Mouse (Mus musculus) cerebellum, adult 2 months (tissue): ENCODE measurements at regions not wholly inside any gene's neighbourhood (a gene's known extent, or its start where the extent isn't known, plus 50 kb on each side); places are given as distances from the start of the nearest gene placed in this dataset.

Experiments
- DNase-seq, 2 experiments: peaks; one replicate each; pipeline ENCODE4 v3.0.0; 2021
- H3K27ac ChIP-seq: fragments of 200-500 bp; 2 replicates; pipeline ENCODE4 v1.5.1; 2012; ENCODE audit warnings: low read length, control low read depth, inconsistent platforms; ENCODE audit not compliant: insufficient read depth
- H3K27me3 ChIP-seq: fragments of 200-500 bp; 2 replicates; pipeline ENCODE4 v1.6.1; 2012; ENCODE audit warnings: inconsistent platforms, mild to moderate bottlenecking, low read length, moderate library complexity; ENCODE audit not compliant: control insufficient read depth, insufficient read depth
- H3K4me1 ChIP-seq: fragments of 200-500 bp; 2 replicates; pipeline ENCODE4 v1.6.1; 2011; ENCODE audit warnings: low read length; ENCODE audit not compliant: control insufficient read depth, insufficient read depth
- H3K4me3 ChIP-seq: fragments of 200-500 bp; replicated peaks from 2 replicates; pipeline ENCODE3; 2011; ENCODE audit warnings: mild to moderate bottlenecking, low read depth, low read length, control low read depth; ENCODE audit not compliant: insufficient read depth
- CTCF ChIP-seq: fragments of 200-500 bp; IDR thresholded peaks from 2 replicates; pipeline ENCODE4 v1.5.1; 2011; ENCODE audit warnings: low read depth, mild to moderate bottlenecking, control low read depth, low read length, moderate library complexity, borderline replicate concordance; ENCODE audit not compliant: insufficient read depth
- POLR2A ChIP-seq: fragments of 200-500 bp; IDR thresholded peaks from 2 replicates; pipeline ENCODE4 v1.6.1; 2011; ENCODE audit warnings: low read length, control low read depth, borderline replicate concordance; ENCODE audit not compliant: insufficient read depth
- WGBS: fragments of 180-500 bp; shearing (Covaris S2); methylation state at CpG from one replicate; pipeline ENCODE4 v1.1.7; 2018; 5-methylcytosine and 5-hydroxymethylcytosine counted together

GRCm38 (mm10) chr19:30327693-30328092, 95.0 kb downstream of the Mbl2 start:
- no peak for TF ChIP-seq POLR2A
- no peak for TF ChIP-seq CTCF
- no peak for DNase-seq
- no peak overlapping the region for H3K27ac ChIP-seq
- H3K27me3 ChIP-seq = no peaks in the 10 kb centered on the region
- H3K4me3 ChIP-seq = no peak overlapping the region
- H3K4me1 ChIP-seq = no peaks in the 10 kb centered on the region

- no peaks in the 10 kb centered on the region for H3K4me1 ChIP-seq
- 86% methylated on average over 4 of the region's 4 CpGs for WGBS
- no peak for DNase-seq
- H3K27me3 ChIP-seq = no peaks in the 10 kb centered on the region
- no peak overlapping the region for H3K27ac ChIP-seq
- H3K4me3 ChIP-seq = no peak overlapping the region
- TF ChIP-seq POLR2A (no peak), CTCF (no peak)
Measured at GRCm38 (mm10) chr19:30328886-30329285, 96.1 kb downstream of the Mbl2 start.

GRCm38 (mm10) chr19:30330792-30331191, 98.0 kb downstream of the Mbl2 start:
- Histone ChIP-seq H3K4me1 (no peaks in the 10 kb centered on the region), H3K27ac (no peak overlapping the region), H3K27me3 (no peaks in the 10 kb centered on the region), H3K4me3 (no peak overlapping the region)
- 91% methylated on average over 7 of the region's 7 CpGs for WGBS
- TF ChIP-seq POLR2A (no peak), CTCF (no peak)
- no peak for DNase-seq

GRCm38 (mm10) chr19:30331850-30332249, 99.1 kb downstream of the Mbl2 start:
- DNase-seq = no peak
- H3K4me1 ChIP-seq = no peaks in the 10 kb centered on the region
- no peak overlapping the region for H3K27ac ChIP-seq
- no peak overlapping the region for H3K4me3 ChIP-seq
- H3K27me3 ChIP-seq = no peaks in the 10 kb centered on the region
- TF ChIP-seq CTCF = no peak
- no peak for TF ChIP-seq POLR2A
- WGBS = 40% methylated on average over 1 of the region's 1 CpGs

GRCm38 (mm10) chr19:30344401-30344800, 111.7 kb downstream of the Mbl2 start:
- H3K27ac ChIP-seq = no peak overlapping the region
- no peak for TF ChIP-seq CTCF
- no peak for TF ChIP-seq POLR2A
- no peak for DNase-seq
- H3K4me1 ChIP-seq = no peaks in the 10 kb centered on the region
- H3K4me3 ChIP-seq = no peak overlapping the region
- WGBS = 75% methylated on average over 5 of the region's 5 CpGs
- H3K27me3 ChIP-seq = no peaks in the 10 kb centered on the region; the same call in 1 of the 2 replicates

- Histone ChIP-seq H3K4me1 (no peaks in the 10 kb centered on the region), H3K27ac (no peak overlapping the region), H3K4me3 (no peak overlapping the region), H3K27me3 (no peaks in the 10 kb centered on the region; the same call in 1 of the 2 replicates)
- TF ChIP-seq POLR2A (no peak), CTCF (no peak)
- WGBS = 83% methylated on average over 6 of the region's 6 CpGs
- no peak for DNase-seq
Measured at GRCm38 (mm10) chr19:30348924-30349323, 116.2 kb downstream of the Mbl2 start.

- no peak overlapping the region for H3K4me3 ChIP-seq
- no peak for TF ChIP-seq CTCF
- TF ChIP-seq POLR2A = no peak
- no peak for DNase-seq
- WGBS = 44% methylated on average over 4 of the region's 4 CpGs
- no peaks in the 10 kb centered on the region for H3K27me3 ChIP-seq
- H3K4me1 ChIP-seq = no peaks in the 10 kb centered on the region
- H3K27ac ChIP-seq = no peak overlapping the region
Measured at GRCm38 (mm10) chr19:30354981-30355380, 122.2 kb downstream of the Mbl2 start.

- 88% methylated on average over 6 of the region's 6 CpGs for WGBS
- no peaks in the 10 kb centered on the region for H3K27me3 ChIP-seq
- no peak overlapping the region for H3K4me3 ChIP-seq
- DNase-seq = no peak
- no peak overlapping the region for H3K27ac ChIP-seq
- no peak for TF ChIP-seq CTCF
- no peak for TF ChIP-seq POLR2A
- no peaks in the 10 kb centered on the region for H3K4me1 ChIP-seq
Measured at GRCm38 (mm10) chr19:30358961-30359360, 126.2 kb downstream of the Mbl2 start.

- Histone ChIP-seq H3K27ac (no peak overlapping the region), H3K4me3 (no peak overlapping the region), H3K4me1 (no peaks in the 10 kb centered on the region), H3K27me3 (no peaks in the 10 kb centered on the region)
- DNase-seq = no peak
- WGBS = 84% methylated on average over 5 of the region's 5 CpGs
- TF ChIP-seq POLR2A (no peak), CTCF (no peak)
Measured at GRCm38 (mm10) chr19:30371901-30372300, 139.2 kb downstream of the Mbl2 start.

GRCm38 (mm10) chr19:30379767-30380166, 147.0 kb downstream of the Mbl2 start:
- WGBS = 50% methylated on average over 6 of the region's 6 CpGs
- TF ChIP-seq CTCF = no peak
- TF ChIP-seq POLR2A = no peak
- H3K4me3 ChIP-seq = no peak overlapping the region
- H3K27ac ChIP-seq = no peak overlapping the region
- no peaks in the 10 kb centered on the region for H3K4me1 ChIP-seq
- no peak for DNase-seq
- no peaks in the 10 kb centered on the region for H3K27me3 ChIP-seq
